Mouse (Mus musculus) thymus, adult 2 months (tissue): ENCODE results near the gene Unkl.

Experiments used
- CTCF ChIP-seq: fragments of 200-500 bp; IDR thresholded peaks from 2 replicates; pipeline ENCODE4 v1.5.1; 2012; ENCODE audit warnings: mild to moderate bottlenecking, control low read depth, low read length, moderate library complexity, borderline replicate concordance; ENCODE audit not compliant: control insufficient read depth, poor library complexity, insufficient read depth; ENCODE audit errors: extremely low read depth
- POLR2A ChIP-seq: fragments of 200-500 bp; IDR thresholded peaks from 2 replicates; pipeline ENCODE4 v1.6.1; 2012; ENCODE audit warnings: mild to moderate bottlenecking, low read length, control low read depth, moderate library complexity; ENCODE audit not compliant: control insufficient read depth, poor library complexity, insufficient read depth; ENCODE audit errors: extremely low read depth

- no peak; the same call in 1 of the 2 replicates for TF ChIP-seq CTCF
- no peak for TF ChIP-seq POLR2A
Measured at GRCm38 (mm10) chr17:25264453-25264852, 76.3 kb downstream of the Unkl start.
